Mouse (Mus musculus) olfactory bulb, adult 2 months (tissue): ENCODE data around the gene Olfr715.
"Not testable (repeated sequence)": the region's sequence is repeated elsewhere in the genome, so short reads cannot be mapped to it uniquely, and the experiment has no call there.

Source experiments
- CTCF ChIP-seq: fragments of 200-500 bp; IDR thresholded peaks from 2 replicates; pipeline ENCODE4 v1.5.1; 2012; ENCODE audit warnings: low read depth, mild to moderate bottlenecking, low read length, moderate library complexity; ENCODE audit not compliant: insufficient read depth
- POLR2A ChIP-seq: fragments of 200-500 bp; IDR thresholded peaks from 2 replicates; pipeline ENCODE4 v1.6.1; 2012; ENCODE audit warnings: mild to moderate bottlenecking, low read depth, low read length, moderate library complexity; ENCODE audit not compliant: insufficient read depth

GRCm38 (mm10) chr7:107110269-107110668, 20.6 kb downstream of the Olfr715 start, which contains the start of gene Olfr715b:
- TF ChIP-seq CTCF, POLR2A: not testable (repeated sequence)
